Mouse (Mus musculus) liver, postnatal 0 days (tissue): ENCODE measurements around the gene Mars.

Source experiments
- CTCF ChIP-seq: sonication (generic); IDR thresholded peaks from 2 replicates; pipeline ENCODE4 v1.5.1; 2016; ENCODE audit warnings: antibody characterized with exemption, low read depth
- EP300 ChIP-seq: IDR thresholded peaks from 2 replicates; pipeline ENCODE4 v1.6.1; 2016; ENCODE audit warnings: antibody characterized with exemption, low read depth, mild to moderate bottlenecking

DNA sequence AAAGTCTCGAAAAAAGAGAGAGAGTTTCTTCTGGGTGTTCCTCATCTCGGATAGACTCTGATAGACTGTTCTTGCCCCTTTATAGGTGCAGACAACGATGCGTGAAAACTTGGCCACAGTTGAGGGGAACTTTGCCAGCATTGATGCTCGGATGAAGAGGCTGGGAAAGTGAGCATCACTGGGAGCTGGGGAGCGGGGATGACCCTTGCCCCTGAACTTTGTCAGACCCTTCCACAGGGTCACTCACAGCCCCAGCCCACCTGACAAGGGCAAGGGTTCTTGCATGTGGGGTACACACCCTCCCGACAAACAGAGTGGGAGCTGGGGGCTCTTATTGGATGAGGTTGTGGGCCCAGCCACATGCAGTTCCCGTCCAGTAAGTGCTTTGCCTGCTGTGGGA is 30.3 kb downstream of the Mars start:
- TF ChIP-seq CTCF (no peak), EP300 (no peak)
